Mouse (Mus musculus) cerebellum, postnatal 14 days (tissue): ENCODE data around the gene Lifr.

ENCODE experiments used
- DNase-seq, 2 experiments: peaks; one replicate each; pipeline ENCODE4 v3.0.0; 2021; ENCODE audit warnings: mixed read lengths in 2 of 2

Lifr gene

DNA sequence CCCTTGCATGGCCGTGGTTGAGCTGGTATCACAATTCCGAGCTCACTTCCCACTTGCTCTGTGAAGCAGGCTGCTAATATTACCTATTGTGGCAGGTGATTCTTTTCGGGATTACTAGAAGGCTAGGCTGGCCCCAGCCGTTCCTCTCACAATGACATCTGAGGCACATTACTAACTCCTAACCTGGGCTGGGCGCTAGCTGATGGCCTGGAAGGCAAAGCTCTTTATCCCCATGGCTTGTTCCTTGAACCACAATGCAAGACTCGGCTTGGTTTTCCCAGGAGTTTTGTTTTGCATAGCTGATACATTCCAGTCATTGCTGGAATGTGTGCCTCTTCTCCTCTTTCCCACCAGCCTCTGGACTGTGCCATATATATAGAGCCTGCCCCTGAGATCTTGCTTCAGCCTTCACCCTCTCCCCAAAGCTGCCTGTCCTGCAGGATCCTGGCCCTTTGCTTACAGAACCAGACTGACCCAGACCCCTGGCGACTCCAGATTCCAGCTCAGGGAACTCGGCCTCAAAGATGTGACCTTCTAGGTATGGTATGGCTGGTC is at the start of gene Lifr:
Gene Lifr (plus strand): TSS at position 404 of the 555 bp plus-strand sequence.
- no peak for DNase-seq

GRCm38 (mm10) chr15:7044081-7044749 is 46.2 kb upstream of the Lifr start:
- DNase-seq, result no peak

DNA sequence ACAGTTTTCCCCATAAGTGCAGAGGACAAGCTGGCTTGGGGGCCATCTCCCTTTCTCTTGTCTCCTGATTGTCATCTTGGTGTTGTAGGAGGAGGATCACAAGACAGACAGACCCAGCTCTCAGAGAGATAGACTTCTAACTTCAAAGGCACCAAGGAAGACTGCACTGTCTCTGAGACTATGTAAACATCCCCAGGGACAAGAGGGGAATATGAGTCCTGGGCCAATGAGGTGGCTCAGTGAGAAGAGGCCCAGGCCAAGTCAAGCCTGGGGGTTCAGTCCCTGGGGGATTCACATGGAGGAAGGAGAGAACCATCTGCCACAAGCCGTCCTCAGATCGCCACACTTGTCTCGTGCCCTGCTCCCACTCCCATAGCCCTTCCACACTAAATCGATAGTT is 45.4 kb upstream of the Lifr start:
- no peak for DNase-seq

DNA sequence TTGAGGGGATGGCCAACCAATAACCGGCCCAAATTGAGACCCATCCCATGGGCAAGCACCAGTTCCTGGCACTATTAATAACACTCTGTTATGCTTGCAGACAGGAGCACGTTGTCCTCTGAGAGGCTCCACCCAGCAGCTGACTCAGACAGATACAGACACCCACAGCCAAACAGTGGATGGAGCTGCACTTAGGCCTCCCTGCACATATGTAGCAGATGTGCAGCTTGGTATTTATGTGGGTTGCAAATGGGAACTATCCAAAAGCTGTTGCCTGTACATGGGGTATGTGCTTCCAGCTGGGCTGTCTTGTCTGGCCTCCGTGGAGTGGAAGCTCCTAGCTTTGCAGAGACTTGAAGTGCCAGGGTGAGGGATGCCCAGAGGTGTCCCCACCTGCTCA is 42.5 kb upstream of the Lifr start:
- no peak for DNase-seq

DNA sequence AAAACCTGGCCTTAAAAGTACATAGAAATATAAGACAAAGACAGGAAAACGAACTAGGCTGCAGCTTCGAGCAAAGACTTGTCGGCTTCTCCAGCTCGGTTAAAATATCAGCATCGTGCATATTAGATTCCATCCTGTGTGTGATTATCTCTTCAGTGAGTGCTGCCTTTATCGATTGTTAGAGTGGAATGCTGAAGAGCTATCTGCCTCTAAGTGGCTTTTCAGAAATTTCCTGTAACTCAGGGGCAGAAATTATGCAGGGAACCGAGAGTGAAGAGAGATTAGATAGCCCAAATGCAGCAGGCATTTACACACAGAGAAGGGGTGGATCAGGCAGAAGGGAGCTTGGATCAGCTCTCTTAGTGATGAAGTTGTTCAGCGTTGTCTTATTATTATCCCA is 41.5 kb upstream of the Lifr start:
- DNase-seq, result no peak

GRCm38 (mm10) chr15:7051666-7052065 is 38.7 kb upstream of the Lifr start:
- DNase-seq, result no peak

DNA sequence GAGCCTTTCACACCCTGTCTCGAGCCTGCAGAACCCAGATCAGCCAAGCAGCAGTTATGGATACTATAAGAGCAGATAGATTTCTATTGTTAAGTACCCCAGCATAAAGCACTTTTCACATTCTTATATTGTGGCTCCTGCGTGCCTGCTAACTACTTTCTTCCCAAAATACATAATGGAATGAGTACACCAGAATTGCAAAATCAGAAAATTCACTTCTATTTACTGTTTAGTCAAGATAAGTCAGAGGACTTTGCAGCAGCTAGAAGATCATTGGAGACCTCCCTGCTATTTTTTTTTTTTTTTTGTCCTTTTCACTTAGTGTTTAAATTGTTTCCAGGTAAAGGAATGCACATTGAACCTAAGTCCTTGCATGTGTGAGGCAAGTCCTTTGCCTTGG is 38.3 kb upstream of the Lifr start:
- DNase-seq, result no peak

GRCm38 (mm10) chr15:7056851-7057250 is 33.6 kb upstream of the Lifr start:
- DNase-seq, result no peak

- DNase-seq, result no peak
Measured at GRCm38 (mm10) chr15:7060522-7060921, 29.9 kb upstream of the Lifr start.

DNA sequence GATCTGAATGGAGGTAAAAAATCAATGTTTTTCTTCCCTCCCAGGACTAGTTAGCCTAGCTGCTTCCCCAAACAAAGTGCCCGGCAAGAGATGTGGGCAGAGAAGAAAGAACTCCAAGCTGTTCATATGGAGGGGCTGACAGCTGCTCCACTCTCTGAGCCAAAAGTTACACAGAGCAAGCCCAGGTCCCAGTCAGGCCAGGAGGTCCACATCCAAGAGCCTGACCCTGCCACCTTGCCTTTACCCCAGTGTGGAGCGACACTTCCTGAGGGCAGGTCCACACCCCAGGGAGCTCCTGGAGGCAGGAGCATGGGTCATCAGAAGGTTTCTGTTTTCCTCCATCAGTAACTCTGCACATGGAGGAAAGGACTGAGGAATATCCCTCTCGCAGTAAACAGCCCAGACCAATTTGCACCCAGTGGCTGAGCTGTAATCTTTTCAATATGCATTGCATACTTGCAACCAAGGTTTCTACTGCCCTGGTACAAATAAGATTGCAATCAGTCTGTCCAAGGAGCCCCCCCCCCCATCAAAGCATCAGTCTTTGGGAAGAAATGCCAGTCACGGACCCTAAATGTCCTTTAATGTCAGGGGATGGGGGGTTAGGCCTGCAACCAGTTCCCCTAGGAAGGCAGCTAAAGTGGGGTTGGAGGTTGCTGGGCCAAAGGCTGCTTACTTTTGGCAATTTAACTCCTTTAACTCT is 28.3 kb upstream of the Lifr start:
- DNase-seq, result peak; percentile 11 to 25

GRCm38 (mm10) chr15:7062698-7063009 is 27.8 kb upstream of the Lifr start:
- DNase-seq, result peak; percentile 34 to 54

DNA sequence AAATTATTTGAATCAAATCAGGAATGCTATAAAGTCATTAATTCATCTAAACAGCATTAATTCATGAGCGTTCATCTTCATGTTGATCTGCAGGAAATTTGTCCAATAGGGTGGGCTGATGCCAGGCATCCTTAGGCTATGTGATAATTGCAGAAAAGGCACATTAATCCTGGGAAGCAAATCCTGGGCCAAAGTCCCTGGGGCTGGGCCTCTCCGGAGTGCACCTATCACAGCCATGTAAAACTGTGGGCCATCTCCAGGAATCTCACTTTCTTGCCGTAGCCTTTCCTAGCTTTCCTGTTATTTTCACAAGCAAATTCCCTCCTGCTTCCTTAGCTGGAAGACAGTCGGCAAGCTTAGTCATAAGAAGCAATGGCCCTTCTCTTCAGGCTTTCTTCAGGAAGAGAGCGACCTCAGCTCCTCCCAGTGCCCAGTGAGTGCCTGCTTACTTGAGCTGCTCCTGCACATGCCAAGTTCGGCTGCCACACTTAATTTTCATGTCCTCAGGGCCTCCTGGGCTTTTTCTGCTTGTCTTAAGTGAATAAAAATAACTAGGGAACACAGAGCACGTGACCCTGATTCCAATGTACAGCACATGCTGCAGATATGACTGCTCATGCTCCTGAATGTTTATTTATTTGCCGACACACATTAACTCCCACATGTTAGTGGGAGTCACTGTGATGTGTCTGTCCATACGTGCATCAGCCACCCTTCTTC is 26.7 kb upstream of the Lifr start:
- DNase-seq, result peak; percentile 9 to 17

GRCm38 (mm10) chr15:7064992-7065523 is 25.4 kb upstream of the Lifr start:
- DNase-seq, result peak in 1 of 2 experiments; percentile 24

DNA sequence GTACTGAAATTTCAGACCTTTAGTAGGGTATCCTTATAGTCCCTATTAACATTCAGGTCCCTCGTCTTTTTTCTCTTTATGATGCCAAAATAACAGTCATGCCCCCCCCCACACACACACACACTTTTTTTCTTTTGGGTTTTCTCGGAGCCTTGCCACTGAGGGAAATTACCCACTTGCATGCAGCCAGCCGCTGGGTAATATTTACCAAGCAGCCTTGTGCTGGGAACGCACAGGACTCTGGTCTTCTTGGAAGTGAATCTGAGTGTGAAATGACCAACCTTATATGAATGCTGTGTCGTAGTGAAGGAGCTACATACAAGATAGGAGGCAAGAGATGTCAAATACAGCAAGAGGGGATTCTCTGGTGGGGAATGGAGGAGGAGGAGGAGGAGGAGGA is 24.8 kb upstream of the Lifr start:
- no peak for DNase-seq

DNA sequence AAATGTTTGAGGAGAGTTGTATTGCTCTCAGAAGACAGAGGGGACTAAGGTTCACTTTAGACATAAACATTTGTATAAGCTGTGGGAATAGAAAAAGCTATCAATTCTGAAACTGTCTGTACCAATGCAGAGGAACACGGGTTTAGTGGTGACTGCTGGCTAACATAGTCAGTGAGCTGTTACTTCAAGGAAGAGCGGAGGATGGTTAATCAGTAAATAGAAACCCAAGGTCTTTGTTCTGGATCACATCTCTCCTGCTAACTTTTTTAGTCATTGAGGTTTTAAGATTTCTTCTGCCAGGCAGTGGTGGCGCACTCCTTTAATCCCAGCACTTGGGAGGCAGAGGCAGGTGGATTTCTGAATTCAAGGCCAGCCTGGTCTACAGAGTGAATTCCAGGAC is 23.7 kb upstream of the Lifr start:
- no peak for DNase-seq

GRCm38 (mm10) chr15:7069374-7069773 is 21.0 kb upstream of the Lifr start:
- no peak for DNase-seq

DNA sequence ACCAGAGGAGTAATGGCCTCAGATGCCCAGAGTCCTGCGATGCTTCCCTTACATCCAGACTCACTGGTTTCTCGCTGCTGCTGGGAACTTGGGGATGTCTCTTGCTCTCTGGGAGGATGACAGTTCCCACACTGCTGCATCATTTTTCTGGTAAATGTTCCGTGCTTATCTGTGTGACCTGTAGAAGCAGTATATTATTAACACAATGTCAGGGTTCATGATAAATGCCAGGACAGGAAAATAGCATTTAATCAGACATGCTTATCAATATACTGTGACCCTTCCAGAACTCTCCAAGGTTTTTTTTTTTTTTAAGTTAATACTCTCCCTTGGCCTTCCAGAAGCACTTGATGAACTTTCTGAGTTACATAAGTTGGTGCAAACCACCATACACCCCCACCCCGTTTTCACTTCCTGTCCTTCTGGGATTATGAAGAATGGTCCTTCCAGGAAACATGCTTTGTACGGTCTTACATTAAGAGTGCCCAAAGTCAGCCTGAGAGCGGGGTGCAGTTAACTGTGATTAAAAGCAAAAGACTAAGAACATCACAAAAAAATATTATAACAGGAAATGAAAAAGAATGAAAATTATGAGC is 20.1 kb upstream of the Lifr start:
- no peak for DNase-seq

DNA sequence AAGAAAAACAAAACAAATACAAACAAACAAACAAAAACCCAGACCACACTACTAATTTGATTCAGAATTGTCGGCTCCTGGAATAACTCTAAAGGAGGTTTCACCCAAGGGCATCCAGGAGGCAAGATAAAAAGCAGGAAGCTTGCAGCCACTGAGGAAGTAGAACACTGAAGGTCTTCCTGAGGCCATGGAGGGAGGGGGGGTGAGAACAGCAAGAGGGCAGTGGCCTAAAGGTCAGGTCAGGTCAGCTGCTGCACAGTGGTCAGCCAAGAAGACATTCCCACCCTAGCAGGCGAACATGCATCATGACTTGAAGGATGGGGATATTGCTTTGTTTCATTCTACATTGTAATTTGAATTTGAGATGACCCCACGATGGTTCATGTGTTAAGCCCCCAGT is 17.1 kb upstream of the Lifr start:
- DNase-seq, result no peak

DNA sequence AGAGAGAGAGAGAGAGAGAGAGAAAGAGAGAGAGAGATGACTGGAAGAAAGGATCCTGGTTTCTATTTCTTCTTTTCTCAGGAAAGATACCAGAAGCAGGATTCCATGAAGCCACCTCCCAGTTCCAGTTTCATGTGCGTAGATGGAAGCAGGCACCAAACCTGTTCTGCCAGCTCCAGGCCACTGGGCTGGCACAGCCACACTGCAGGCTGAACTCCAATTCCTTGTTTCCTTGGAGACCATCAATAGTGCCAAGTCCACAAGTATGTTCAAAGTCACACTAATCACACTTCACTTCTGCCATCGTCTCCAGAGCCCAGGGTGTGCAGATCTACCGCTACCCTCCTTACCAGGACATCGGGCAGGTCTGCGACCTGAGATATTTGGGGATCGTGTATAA is 15.2 kb upstream of the Lifr start:
- peak; percentile 62 to 64 for DNase-seq

GRCm38 (mm10) chr15:7078356-7078755 is 12.1 kb upstream of the Lifr start:
- no peak for DNase-seq

DNA sequence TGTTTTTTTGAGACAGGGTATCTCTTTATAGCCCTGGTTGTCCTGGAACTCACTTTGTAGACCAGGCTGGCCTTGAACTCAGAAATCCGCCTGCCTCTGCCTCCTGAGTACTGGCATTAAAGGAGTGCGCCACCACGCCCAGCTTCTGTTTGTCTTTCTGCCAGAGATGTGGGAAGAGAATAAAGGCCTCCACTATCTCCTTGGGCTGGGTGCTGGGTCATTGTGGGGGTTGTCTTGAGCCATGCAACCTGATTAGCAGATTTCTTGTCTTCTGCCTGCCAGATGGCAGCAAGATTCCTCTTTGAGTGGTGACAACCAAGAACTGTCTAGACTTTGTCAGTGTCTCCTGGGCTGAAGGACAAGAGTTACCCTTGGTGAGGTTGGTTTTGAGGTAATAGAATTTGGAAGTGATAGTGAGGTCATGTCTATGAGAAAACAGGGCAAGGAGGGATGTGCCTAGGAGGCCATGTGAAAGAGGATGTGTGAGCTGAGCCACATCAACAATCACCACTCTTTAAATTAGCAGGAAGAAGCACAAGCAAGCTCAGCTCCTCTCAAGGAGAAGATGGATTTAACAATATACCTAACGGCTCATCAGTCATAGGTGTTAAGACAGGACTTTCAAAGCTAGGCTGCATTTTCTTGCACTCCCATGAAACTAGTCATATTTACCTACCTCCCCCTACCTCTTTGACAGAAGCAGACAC is 10.6 kb upstream of the Lifr start:
- DNase-seq, result no peak

DNA sequence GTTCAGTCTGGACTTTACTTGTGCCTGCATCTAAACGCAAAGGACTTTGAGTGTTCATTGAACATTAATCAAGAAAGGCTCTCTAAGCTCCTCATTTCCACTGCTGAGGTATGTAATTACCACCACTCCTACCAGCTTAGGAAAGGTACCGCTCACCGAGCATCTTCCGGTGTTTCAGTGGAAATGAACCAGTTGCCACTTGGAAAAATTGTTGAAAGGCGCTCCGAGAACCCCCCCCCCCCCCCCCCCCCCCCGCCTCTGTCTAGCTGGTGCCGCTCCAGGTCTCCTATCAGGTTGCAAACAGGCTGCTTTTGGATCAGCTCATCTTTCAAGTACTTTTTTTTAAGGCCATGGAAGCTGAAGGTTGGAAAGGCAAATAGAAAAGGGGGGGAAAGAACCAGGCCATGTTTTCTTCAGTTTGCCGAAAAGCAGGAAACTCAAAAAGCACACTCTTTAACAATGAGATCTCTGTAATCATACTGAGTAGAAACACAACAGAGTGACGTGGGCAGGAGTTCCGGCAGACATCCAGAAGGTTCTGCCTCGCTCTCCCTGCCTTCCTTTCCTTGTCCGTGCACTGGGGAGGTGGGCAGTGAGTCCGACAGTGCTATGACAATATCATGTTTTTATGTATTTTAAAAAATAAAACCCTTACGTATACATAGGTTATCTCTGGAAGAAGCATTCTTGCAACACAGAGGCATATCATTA is 9.3 kb upstream of the Lifr start:
- DNase-seq, result no peak
